Mouse (Mus musculus) urinary bladder, postnatal 10 days (tissue): ENCODE data around the gene Trim63.

Source experiments
- DNase-seq: peaks from one replicate; pipeline ENCODE4 v3.0.0; 2022; ENCODE audit warnings: low spot score

Gene Trim63

GRCm38 (mm10) chr4:134298626-134299497 lies 16.1 kb upstream of the Trim63 start:
- no peak for DNase-seq

GRCm38 (mm10) chr4:134299498-134299810 lies 15.5 kb upstream of the Trim63 start:
- no peak for DNase-seq

- DNase-seq = no peak
Observed at GRCm38 (mm10) chr4:134300316-134300715, 14.6 kb upstream of the Trim63 start.

- DNase-seq = no peak
Observed at GRCm38 (mm10) chr4:134302084-134302483, 12.8 kb upstream of the Trim63 start.

- no peak for DNase-seq
Observed at GRCm38 (mm10) chr4:134306963-134307362, 8.0 kb upstream of the Trim63 start.

- no peak for DNase-seq
Observed at GRCm38 (mm10) chr4:134307367-134308072, 7.4 kb upstream of the Trim63 start.

GRCm38 (mm10) chr4:134310106-134310505 lies 4.8 kb upstream of the Trim63 start:
- no peak for DNase-seq

GRCm38 (mm10) chr4:134310656-134311055 lies 4.3 kb upstream of the Trim63 start:
- DNase-seq = no peak

- no peak for DNase-seq
Observed at GRCm38 (mm10) chr4:134311784-134312183, 3.1 kb upstream of the Trim63 start.

- DNase-seq = no peak
Observed at GRCm38 (mm10) chr4:134312341-134312740, 2.6 kb upstream of the Trim63 start.

GRCm38 (mm10) chr4:134312901-134313300 lies 2.0 kb upstream of the Trim63 start:
- DNase-seq = no peak

- no peak for DNase-seq
Observed at GRCm38 (mm10) chr4:134314081-134314655, 752 bp upstream of the Trim63 start.

GRCm38 (mm10) chr4:134315470-134315869 lies 550 bp downstream of the Trim63 start:
- DNase-seq = no peak

- DNase-seq = no peak
Observed at GRCm38 (mm10) chr4:134316390-134316789, 1.5 kb downstream of the Trim63 start.

GRCm38 (mm10) chr4:134319074-134319473 lies 4.2 kb downstream of the Trim63 start:
- no peak for DNase-seq

- no peak for DNase-seq
Observed at GRCm38 (mm10) chr4:134319674-134320073, 4.8 kb downstream of the Trim63 start.

- DNase-seq = no peak
Observed at GRCm38 (mm10) chr4:134321524-134321923, 6.6 kb downstream of the Trim63 start.

- DNase-seq = no peak
Observed at GRCm38 (mm10) chr4:134324655-134325054, 9.7 kb downstream of the Trim63 start.

GRCm38 (mm10) chr4:134326859-134327530 lies 12.1 kb downstream of the Trim63 start:
- DNase-seq = no peak

GRCm38 (mm10) chr4:134328151-134328550 lies 13.2 kb downstream of the Trim63 start:
- DNase-seq = no peak

GRCm38 (mm10) chr4:134328832-134329231 lies 13.9 kb downstream of the Trim63 start:
- DNase-seq = no peak

- DNase-seq = no peak
Observed at GRCm38 (mm10) chr4:134330281-134330680, 15.4 kb downstream of the Trim63 start.
